Mouse (Mus musculus): ENCODE data around the gene E330017A01Rik. TPM values are rescaled to one million over a fixed set of nuclear protein-coding genes. Genes with fewer than 3 reads are reported as not detected.
"Not testable (repeated sequence)": the region's sequence is repeated elsewhere in the genome, so short reads cannot be mapped to it uniquely, and the experiment has no call there.

E330017A01Rik gene
- polyA plus RNA-seq, 1 experiment: 0.09 TPM

- TF ChIP-seq POLR2A (IDR thresholded peaks at IDR 0.05; ENCODE audit: control insufficient read depth, low read depth, low read length) (no peak), CTCF (IDR thresholded peaks at IDR 0.05; ENCODE audit: control insufficient read depth, insufficient read depth, insufficient replicate concordance, low read depth, low read length) (no peak)
Observed at GRCm38 (mm10) chr16:58670643-58671042, 32.1 kb upstream of the E330017A01Rik start.

GRCm38 (mm10) chr16:58669917-58670630 is 31.5 kb upstream of the E330017A01Rik start, which contains the start of gene Cpox:
Gene Cpox, plus strand, starts transcription at chr16:58670292.
- peak; percentile 56 for TF ChIP-seq POLR2A (IDR thresholded peaks at IDR 0.05; ENCODE audit: control insufficient read depth, low read depth, low read length)
- TF ChIP-seq CTCF (IDR thresholded peaks at IDR 0.05; ENCODE audit: control insufficient read depth, insufficient read depth, insufficient replicate concordance, low read depth, low read length): no peak
- H3K4me3 ChIP-seq (ENCODE audit: control insufficient read depth, low read depth, low read length): peak within 1 kb of the TSS; percentile 93
- no peaks in the 10 kb centered on the region for H3K27me3 ChIP-seq (ENCODE audit: control insufficient read depth, insufficient read depth, low read length)
- no peaks in the 10 kb centered on the region for H3K36me3 ChIP-seq (ENCODE audit: control insufficient read depth, insufficient read depth, low read length)
- H3K4me1 ChIP-seq (ENCODE audit: control insufficient read depth, insufficient read depth, low read length): peaks cover 6% of the 10 kb centered on the region
- H3K27ac ChIP-seq (ENCODE audit: control insufficient read depth, insufficient read depth, low read depth, low read length): peak within 1 kb of the TSS; percentile 52

More at GRCm38 (mm10) chr16:58670643-58671042, 32.1 kb upstream of the E330017A01Rik start:
- Histone ChIP-seq H3K27ac (ENCODE audit: control insufficient read depth, insufficient read depth, low read depth, low read length) (no peak overlapping the region), H3K4me3 (ENCODE audit: control insufficient read depth, low read depth, low read length) (peak overlapping the region; percentile 93), H3K36me3 (ENCODE audit: control insufficient read depth, insufficient read depth, low read length) (no peaks in the 10 kb centered on the region), H3K4me1 (ENCODE audit: control insufficient read depth, insufficient read depth, low read length) (peaks cover 6% of the 10 kb centered on the region), H3K27me3 (ENCODE audit: control insufficient read depth, insufficient read depth, low read length) (no peaks in the 10 kb centered on the region)

- Histone ChIP-seq H3K27ac (ENCODE audit: control insufficient read depth, insufficient read depth, low read depth, low read length) (0 out of 2 replicates have a peak overlapping the region, but pooled peaks have one; percentile 32), H3K4me3 (ENCODE audit: control insufficient read depth, low read depth, low read length) (no peak overlapping the region), H3K27me3 (ENCODE audit: control insufficient read depth, insufficient read depth, low read length) (no peaks in the 10 kb centered on the region), H3K4me1 (ENCODE audit: control insufficient read depth, insufficient read depth, low read length) (peaks cover 6% of the 10 kb centered on the region), H3K36me3 (ENCODE audit: control insufficient read depth, insufficient read depth, low read length) (no peaks in the 10 kb centered on the region)
- no peak for TF ChIP-seq POLR2A (IDR thresholded peaks at IDR 0.05; ENCODE audit: control insufficient read depth, low read depth, low read length)
- no peak for TF ChIP-seq CTCF (IDR thresholded peaks at IDR 0.05; ENCODE audit: control insufficient read depth, insufficient read depth, insufficient replicate concordance, low read depth, low read length)
Observed at GRCm38 (mm10) chr16:58669264-58669663, 30.7 kb upstream of the E330017A01Rik start.

GRCm38 (mm10) chr16:58668586-58668985 is 30.0 kb upstream of the E330017A01Rik start:
- TF ChIP-seq POLR2A (IDR thresholded peaks at IDR 0.05; ENCODE audit: control insufficient read depth, low read depth, low read length) (no peak), CTCF (IDR thresholded peaks at IDR 0.05; ENCODE audit: control insufficient read depth, insufficient read depth, insufficient replicate concordance, low read depth, low read length) (no peak)

GRCm38 (mm10) chr16:58666681-58667080 is 28.1 kb upstream of the E330017A01Rik start:
- not testable (repeated sequence) for H3K27me3 ChIP-seq (ENCODE audit: control insufficient read depth, insufficient read depth, low read length); H3K36me3 ChIP-seq (ENCODE audit: control insufficient read depth, insufficient read depth, low read length); H3K4me3 ChIP-seq (ENCODE audit: control insufficient read depth, low read depth, low read length); H3K27ac ChIP-seq (ENCODE audit: control insufficient read depth, insufficient read depth, low read depth, low read length); H3K4me1 ChIP-seq (ENCODE audit: control insufficient read depth, insufficient read depth, low read length)

More at GRCm38 (mm10) chr16:58668586-58668985, 30.0 kb upstream of the E330017A01Rik start:
- H3K27me3 ChIP-seq (ENCODE audit: control insufficient read depth, insufficient read depth, low read length): no peaks in the 10 kb centered on the region
- H3K27ac ChIP-seq (ENCODE audit: control insufficient read depth, insufficient read depth, low read depth, low read length): no peak overlapping the region
- peaks cover 6% of the 10 kb centered on the region for H3K4me1 ChIP-seq (ENCODE audit: control insufficient read depth, insufficient read depth, low read length)
- no peak overlapping the region for H3K4me3 ChIP-seq (ENCODE audit: control insufficient read depth, low read depth, low read length)
- no peaks in the 10 kb centered on the region for H3K36me3 ChIP-seq (ENCODE audit: control insufficient read depth, insufficient read depth, low read length)

GRCm38 (mm10) chr16:58665137-58665536 is 26.6 kb upstream of the E330017A01Rik start:
- H3K4me1 ChIP-seq (ENCODE audit: control insufficient read depth, insufficient read depth, low read length); H3K36me3 ChIP-seq (ENCODE audit: control insufficient read depth, insufficient read depth, low read length); H3K27ac ChIP-seq (ENCODE audit: control insufficient read depth, insufficient read depth, low read depth, low read length); H3K27me3 ChIP-seq (ENCODE audit: control insufficient read depth, insufficient read depth, low read length); H3K4me3 ChIP-seq (ENCODE audit: control insufficient read depth, low read depth, low read length): not testable (repeated sequence)

GRCm38 (mm10) chr16:58663816-58664215 is 25.3 kb upstream of the E330017A01Rik start:
- H3K27ac ChIP-seq (ENCODE audit: control insufficient read depth, insufficient read depth, low read depth, low read length): no peak overlapping the region
- H3K4me1 ChIP-seq (ENCODE audit: control insufficient read depth, insufficient read depth, low read length): no peaks in the 10 kb centered on the region
- no peaks in the 10 kb centered on the region for H3K36me3 ChIP-seq (ENCODE audit: control insufficient read depth, insufficient read depth, low read length)
- TF ChIP-seq POLR2A (IDR thresholded peaks at IDR 0.05; ENCODE audit: control insufficient read depth, low read depth, low read length) (no peak), CTCF (IDR thresholded peaks at IDR 0.05; ENCODE audit: control insufficient read depth, insufficient read depth, insufficient replicate concordance, low read depth, low read length) (no peak)
- H3K4me3 ChIP-seq (ENCODE audit: control insufficient read depth, low read depth, low read length): no peak overlapping the region
- H3K27me3 ChIP-seq (ENCODE audit: control insufficient read depth, insufficient read depth, low read length): no peaks in the 10 kb centered on the region

GRCm38 (mm10) chr16:58663021-58663420 is 24.5 kb upstream of the E330017A01Rik start:
- H3K4me3 ChIP-seq (ENCODE audit: control insufficient read depth, low read depth, low read length): no peak overlapping the region
- H3K4me1 ChIP-seq (ENCODE audit: control insufficient read depth, insufficient read depth, low read length): no peaks in the 10 kb centered on the region
- H3K36me3 ChIP-seq (ENCODE audit: control insufficient read depth, insufficient read depth, low read length): no peaks in the 10 kb centered on the region
- TF ChIP-seq POLR2A (IDR thresholded peaks at IDR 0.05; ENCODE audit: control insufficient read depth, low read depth, low read length): no peak
- no peaks in the 10 kb centered on the region for H3K27me3 ChIP-seq (ENCODE audit: control insufficient read depth, insufficient read depth, low read length)
- H3K27ac ChIP-seq (ENCODE audit: control insufficient read depth, insufficient read depth, low read depth, low read length): no peak overlapping the region
